ENCODE assay signal across 19 mouse cellular contexts in the genomic region with DNA sequence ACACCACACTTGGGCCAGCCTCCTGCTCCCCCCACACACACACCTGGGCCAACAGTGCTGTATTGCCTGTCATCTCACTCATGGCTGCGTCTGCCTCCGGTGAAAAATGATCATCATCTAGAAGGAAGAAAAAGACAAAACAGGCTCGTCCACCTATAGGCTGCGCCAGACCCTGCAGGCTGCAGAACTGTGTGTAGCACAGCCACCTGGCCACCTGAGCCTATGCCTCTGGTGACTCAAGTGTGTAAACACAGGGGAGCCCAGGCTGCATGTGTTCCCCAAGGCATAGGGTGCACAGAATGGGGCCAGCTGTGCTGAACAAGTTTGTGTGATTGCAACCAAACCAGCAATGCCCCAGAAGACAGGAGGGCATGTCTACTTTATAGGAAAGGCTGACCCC. TPM values are rescaled to one million over a fixed set of nuclear protein-coding genes. Genes with fewer than 3 reads are reported as not detected.
DNase-seq lines count a peak whose midpoint lies in the region; ATAC-seq and TF ChIP-seq lines count a peak whose summit lies in the region.
"Had no signal": no experiment of that assay in that cellular context is flagged by ENCODE, and none has a peak within 500 bp of the region (broad histone marks: within the 10 kb centered on the region; RNA-seq: fewer than 3 reads in every experiment).

No protein-coding gene starts in this region.

- no peak overlapping the region for H3K27ac ChIP-seq in embryonic facial prominence, embryonic 12.5 days
- no peak overlapping the region for H3K27ac ChIP-seq in embryonic facial prominence, embryonic 10.5 days (replicated peaks)
- no peak overlapping the region for H3K27ac ChIP-seq in intestine, embryonic 14.5 days (ENCODE audit: low read depth)
- H3K27ac ChIP-seq in intestine, postnatal 0 days (ENCODE audit: low read depth, low read length), result no peak overlapping the region
- no peak overlapping the region for H3K27ac ChIP-seq in lung, postnatal 0 days (ENCODE audit: low read length)
- H3K27ac ChIP-seq in stomach, postnatal 0 days (replicated peaks), result 0 out of 2 replicates have a peak overlapping the region, but pooled peaks have one; percentile 30
- no peak overlapping the region for H3K27ac ChIP-seq in kidney, embryonic 15.5 days
- H3K27ac ChIP-seq: layer of hippocampus, adult 2 months had no signal

- WGBS in embryonic facial prominence, embryonic 12.5 days, result 79% methylated on average over 4 of the region's 4 CpGs
- 86% methylated on average over 4 of the region's 4 CpGs for WGBS in embryonic facial prominence, embryonic 10.5 days
- WGBS in intestine, embryonic 14.5 days, result 61% methylated on average over 4 of the region's 4 CpGs
- WGBS in intestine, postnatal 0 days, result 57% methylated on average over 4 of the region's 4 CpGs
- 63% methylated on average over 4 of the region's 4 CpGs for WGBS in lung, postnatal 0 days
- WGBS in stomach, postnatal 0 days, result 29% methylated on average over 4 of the region's 4 CpGs
- 68% methylated on average over 4 of the region's 4 CpGs for WGBS in kidney, embryonic 15.5 days

- no peak for TF ChIP-seq CTCF in intestine, postnatal 0 days (IDR thresholded peaks at IDR 0.05; ENCODE audit: low read depth)
- no peak for TF ChIP-seq CTCF in lung, postnatal 0 days (IDR thresholded peaks at IDR 0.05)
- TF ChIP-seq CTCF in stomach, postnatal 0 days (IDR thresholded peaks at IDR 0.05; ENCODE audit: low read depth), result peak; percentile 52; the same call in 1 of the 2 replicates

- no peak for TF ChIP-seq EP300 in lung, postnatal 0 days (IDR thresholded peaks at IDR 0.05)
- no peak for TF ChIP-seq EP300 in stomach, postnatal 0 days (optimal IDR thresholded peaks at IDR 0.05)

- peaks cover 51% of the 10 kb centered on the region for H3K36me3 ChIP-seq in embryonic facial prominence, embryonic 12.5 days
- peaks cover 84% of the 10 kb centered on the region for H3K36me3 ChIP-seq in embryonic facial prominence, embryonic 10.5 days (replicated peaks)
- H3K36me3 ChIP-seq in intestine, embryonic 14.5 days (ENCODE audit: control insufficient read depth, insufficient read depth, low read length), result peaks cover 70% of the 10 kb centered on the region
- peaks cover 69% of the 10 kb centered on the region for H3K36me3 ChIP-seq in intestine, postnatal 0 days (ENCODE audit: control insufficient read depth, insufficient read depth)
- H3K36me3 ChIP-seq in lung, postnatal 0 days (ENCODE audit: insufficient read depth, low read length), result peaks cover 20% of the 10 kb centered on the region
- H3K36me3 ChIP-seq in stomach, postnatal 0 days (ENCODE audit: control insufficient read depth, insufficient read depth, low read length), result peaks cover 38% of the 10 kb centered on the region
- H3K36me3 ChIP-seq in kidney, embryonic 15.5 days, result peaks cover 74% of the 10 kb centered on the region

- 0 out of 2 replicates have a peak overlapping the region, but pooled peaks have one; percentile 9 for H3K9ac ChIP-seq in embryonic facial prominence, embryonic 12.5 days
- no peak overlapping the region for H3K9ac ChIP-seq in intestine, embryonic 14.5 days (ENCODE audit: low read length)
- no peak overlapping the region for H3K9ac ChIP-seq in intestine, postnatal 0 days (ENCODE audit: low read depth, low read length)
- H3K9ac ChIP-seq in lung, postnatal 0 days (replicated peaks; ENCODE audit: low read depth), result no peak overlapping the region
- H3K9ac ChIP-seq in stomach, postnatal 0 days (ENCODE audit: low read length), result no peak overlapping the region
- H3K9ac ChIP-seq in kidney, embryonic 15.5 days, result no peak overlapping the region
- H3K9ac ChIP-seq: liver, postnatal 0 days had no signal

- no peaks in the 10 kb centered on the region for H3K27me3 ChIP-seq in embryonic facial prominence, embryonic 12.5 days
- no peaks in the 10 kb centered on the region for H3K27me3 ChIP-seq in embryonic facial prominence, embryonic 10.5 days (replicated peaks; ENCODE audit: low read depth, poor library complexity, severe bottlenecking)
- no peaks in the 10 kb centered on the region for H3K27me3 ChIP-seq in intestine, embryonic 14.5 days (replicated peaks; ENCODE audit: control insufficient read depth, insufficient read depth, low read length)
- no peaks in the 10 kb centered on the region for H3K27me3 ChIP-seq in intestine, postnatal 0 days (replicated peaks; ENCODE audit: control insufficient read depth, insufficient read depth, low read length)
- no peaks in the 10 kb centered on the region for H3K27me3 ChIP-seq in lung, postnatal 0 days (replicated peaks; ENCODE audit: insufficient read depth, low read length)
- no peaks in the 10 kb centered on the region for H3K27me3 ChIP-seq in stomach, postnatal 0 days (ENCODE audit: control insufficient read depth, insufficient read depth, low read length)
- no peaks in the 10 kb centered on the region for H3K27me3 ChIP-seq in kidney, embryonic 15.5 days

- H3K4me3 ChIP-seq in embryonic facial prominence, embryonic 12.5 days, result no peak overlapping the region
- no peak overlapping the region for H3K4me3 ChIP-seq in embryonic facial prominence, embryonic 10.5 days
- no peak overlapping the region for H3K4me3 ChIP-seq in intestine, embryonic 14.5 days (ENCODE audit: low read depth, low read length)
- H3K4me3 ChIP-seq in intestine, postnatal 0 days (ENCODE audit: low read depth, low read length), result no peak overlapping the region
- H3K4me3 ChIP-seq in lung, postnatal 0 days (ENCODE audit: low read depth, low read length), result no peak overlapping the region
- H3K4me3 ChIP-seq in stomach, postnatal 0 days (ENCODE audit: low read depth, low read length), result no peak overlapping the region
- no peak overlapping the region for H3K4me3 ChIP-seq in kidney, embryonic 15.5 days (replicated peaks)
- H3K4me3 ChIP-seq: layer of hippocampus, adult 2 months had no signal

- no peaks in the 10 kb centered on the region for H3K4me1 ChIP-seq in embryonic facial prominence, embryonic 12.5 days
- peaks cover 5% of the 10 kb centered on the region; the same call in 1 of the 2 replicates for H3K4me1 ChIP-seq in embryonic facial prominence, embryonic 10.5 days
- no peaks in the 10 kb centered on the region for H3K4me1 ChIP-seq in intestine, embryonic 14.5 days (replicated peaks; ENCODE audit: control insufficient read depth, insufficient read depth, low read length)
- no peaks in the 10 kb centered on the region for H3K4me1 ChIP-seq in intestine, postnatal 0 days (replicated peaks; ENCODE audit: control insufficient read depth, insufficient read depth, low read length)
- H3K4me1 ChIP-seq in lung, postnatal 0 days (ENCODE audit: insufficient read depth, low read depth, low read length), result no peaks in the 10 kb centered on the region
- no peaks in the 10 kb centered on the region for H3K4me1 ChIP-seq in stomach, postnatal 0 days (replicated peaks; ENCODE audit: control insufficient read depth, insufficient read depth)
- no peaks in the 10 kb centered on the region for H3K4me1 ChIP-seq in kidney, embryonic 15.5 days

- DNase-seq in embryonic facial prominence, embryonic 10.5 days (ENCODE audit: low spot score), result no peak
- DNase-seq in intestine, embryonic 14.5 days (ENCODE audit: low spot score), result no peak
- no peak for DNase-seq in lung, postnatal 0 days (ENCODE audit: low spot score)
- DNase-seq in lung, postnatal 4 days, result no peak
- DNase-seq in stomach, postnatal 0 days (ENCODE audit: low spot score), result peak; percentile 75
- DNase-seq: adrenal gland, postnatal 36 days; cerebellum, adult 9-10 months; gastrocnemius, postnatal 14 days; heart, adult 11 months; kidney, adult 8-10 months; liver, postnatal 0 days had no signal

- H3K9me3 ChIP-seq in embryonic facial prominence, embryonic 12.5 days, result no peaks in the 10 kb centered on the region
- H3K9me3 ChIP-seq in embryonic facial prominence, embryonic 10.5 days, result no peaks in the 10 kb centered on the region
- no peaks in the 10 kb centered on the region for H3K9me3 ChIP-seq in intestine, embryonic 14.5 days (ENCODE audit: control insufficient read depth, low read length)
- no peaks in the 10 kb centered on the region for H3K9me3 ChIP-seq in intestine, postnatal 0 days (ENCODE audit: control insufficient read depth)
- no peaks in the 10 kb centered on the region for H3K9me3 ChIP-seq in lung, postnatal 0 days (ENCODE audit: low read length)
- H3K9me3 ChIP-seq in stomach, postnatal 0 days (ENCODE audit: control insufficient read depth, low read length), result no peaks in the 10 kb centered on the region
- H3K9me3 ChIP-seq in kidney, embryonic 15.5 days (replicated peaks), result no peaks in the 10 kb centered on the region

- H3K4me2 ChIP-seq in embryonic facial prominence, embryonic 12.5 days (replicated peaks), result no peak overlapping the region
- no peak overlapping the region for H3K4me2 ChIP-seq in intestine, embryonic 14.5 days (ENCODE audit: low read length)
- no peak overlapping the region for H3K4me2 ChIP-seq in intestine, postnatal 0 days (replicated peaks; ENCODE audit: low read depth)
- H3K4me2 ChIP-seq in lung, postnatal 0 days (replicated peaks; ENCODE audit: low read depth, low read length), result no peak overlapping the region
- H3K4me2 ChIP-seq in stomach, postnatal 0 days (replicated peaks; ENCODE audit: low read depth), result no peak overlapping the region
- H3K4me2 ChIP-seq in kidney, embryonic 15.5 days, result no peak overlapping the region
- H3K4me2 ChIP-seq: heart, embryonic 11.5 days; liver, embryonic 11.5 days; midbrain, embryonic 11.5 days had no signal

- no peak for ATAC-seq in embryonic facial prominence, embryonic 12.5 days (ENCODE audit: insufficient number of reproducible peaks, insufficient read depth, low FRiP score, low TSS enrichment)
- ATAC-seq in intestine, embryonic 14.5 days (replicated peaks; ENCODE audit: low FRiP score, low TSS enrichment, low read depth), result 0 out of 2 replicates have a peak, but pooled peaks have one; percentile 36
- no peak for ATAC-seq in intestine, postnatal 0 days
- peak; percentile 53 for ATAC-seq in lung, postnatal 0 days
- ATAC-seq in stomach, postnatal 0 days (ENCODE audit: low FRiP score, low TSS enrichment), result peak; percentile 91
- no peak for ATAC-seq in kidney, embryonic 15.5 days (replicated peaks; ENCODE audit: low FRiP score)
- ATAC-seq: forebrain, embryonic 16.5 days; liver, postnatal 0 days had no signal

RNA-seq across cellular contexts. Expression of a gene that starts 31.3 kb away (rescaled TPM):
- 17.4 and 18.1 TPM in 2 replicates for polyA plus RNA-seq in embryonic facial prominence, embryonic 12.5 days (2016; fragmentation: Nextera tagmentation; extraction: Ambion mirVana)
- polyA plus RNA-seq in embryonic facial prominence, embryonic 10.5 days (2016; fragmentation: Nextera tagmentation; extraction: Ambion mirVana), result 16.9 and 17.1 TPM in 2 replicates
- polyA plus RNA-seq in intestine, embryonic 14.5 days (2014; fragmentation: Nextera tagmentation; extraction: Ambion mirVana), result 26.7 and 28.2 TPM in 2 replicates
- 12.3 and 12.4 TPM in 2 replicates for polyA plus RNA-seq in intestine, postnatal 0 days (2015; fragmentation: Nextera tagmentation; extraction: Ambion mirVana)
- 12.6 and 13.5 TPM in 2 replicates for polyA plus RNA-seq in lung, postnatal 0 days (2015; fragmentation: Nextera tagmentation; extraction: Ambion mirVana)
- polyA plus RNA-seq in stomach, postnatal 0 days (2015; fragmentation: Nextera tagmentation; extraction: Ambion mirVana), result 14.4 and 16.6 TPM in 2 replicates
- polyA plus RNA-seq in kidney, embryonic 15.5 days (2015; fragmentation: Nextera tagmentation; extraction: Ambion mirVana), result 20.8 and 22.2 TPM in 2 replicates

Comparison
In these comparisons a context has a peak if more than half of its experiments do, and no peak if none do; other contexts are left out.
1. ATAC-seq: peak in intestine, embryonic 14.5 days (single experiment), lung, postnatal 0 days (single experiment) and stomach, postnatal 0 days (single experiment); none in embryonic facial prominence, embryonic 12.5 days (single experiment), intestine, postnatal 0 days (single experiment) and kidney, embryonic 15.5 days (single experiment).